Mouse (Mus musculus) midbrain, embryonic 13.5 days (tissue): ENCODE measurements around the gene Ankrd39. TPM values are rescaled to one million over a fixed set of nuclear protein-coding genes. Genes with fewer than 3 reads are reported as not detected.
A peak's percentile ranks its signal among the peaks of the same experiment; 100 is the strongest.

Experiments used
- ATAC-seq: fragments of 200-750 bp; cut with Nextera tagmentation; 2 replicates; pipeline ENCODE4 v1.8.0; 2017; ENCODE audit warnings: mild to moderate bottlenecking, moderate TSS enrichment, moderate library complexity
- H3K27ac ChIP-seq: fragments of 300-500 bp; sonication (generic); 2 replicates; pipeline ENCODE4 v1.5.1; 2015; ENCODE audit warnings: inconsistent platforms, mild to moderate bottlenecking, moderate library complexity
- H3K27me3 ChIP-seq: fragments of 300-500 bp; sonication (generic); 2 replicates; pipeline ENCODE4 v1.6.1; 2015; ENCODE audit warnings: mild to moderate bottlenecking, inconsistent platforms
- H3K36me3 ChIP-seq: fragments of 300-500 bp; sonication (generic); 2 replicates; pipeline ENCODE4 v1.6.1; 2015; ENCODE audit warnings: mild to moderate bottlenecking, inconsistent platforms
- H3K4me1 ChIP-seq: fragments of 300-500 bp; sonication (generic); replicated peaks from 2 replicates; pipeline ENCODE4 v1.6.1; 2015; ENCODE audit warnings: inconsistent platforms
- H3K4me2 ChIP-seq: fragments of 300-500 bp; sonication (generic); replicated peaks from 2 replicates; pipeline ENCODE4 v1.6.1; 2015; ENCODE audit warnings: moderate library complexity, mild to moderate bottlenecking, inconsistent platforms
- H3K4me3 ChIP-seq: fragments of 300-500 bp; sonication (generic); replicated peaks from 2 replicates; pipeline ENCODE4 v1.5.1; 2015; ENCODE audit warnings: mild to moderate bottlenecking, inconsistent platforms
- H3K9ac ChIP-seq: fragments of 300-500 bp; sonication (generic); replicated peaks from 2 replicates; pipeline ENCODE4 v1.6.1; 2015; ENCODE audit warnings: mild to moderate bottlenecking, inconsistent platforms
- H3K9me3 ChIP-seq: fragments of 300-500 bp; sonication (generic); 2 replicates; pipeline ENCODE4 v1.6.1; 2016; ENCODE audit warnings: mild to moderate bottlenecking, inconsistent platforms
- WGBS: fragments of 180-500 bp; shearing (Covaris S2); methylation state at CpG from one replicate; pipeline ENCODE4 v1.1.7; 2015; 5-methylcytosine and 5-hydroxymethylcytosine counted together
- polyA plus RNA-seq: library from polyadenylated mRNA; unstranded; fragments of >200 nt; fragmentation: Nextera tagmentation; extraction: Ambion mirVana; gene quantifications from 2 replicates; pipeline ENCODE4 v1.2.1, GENCODE M21; 2015

Ankrd39 gene
- 22.1 and 22.3 TPM in 2 replicates for polyA plus RNA-seq

DNA sequence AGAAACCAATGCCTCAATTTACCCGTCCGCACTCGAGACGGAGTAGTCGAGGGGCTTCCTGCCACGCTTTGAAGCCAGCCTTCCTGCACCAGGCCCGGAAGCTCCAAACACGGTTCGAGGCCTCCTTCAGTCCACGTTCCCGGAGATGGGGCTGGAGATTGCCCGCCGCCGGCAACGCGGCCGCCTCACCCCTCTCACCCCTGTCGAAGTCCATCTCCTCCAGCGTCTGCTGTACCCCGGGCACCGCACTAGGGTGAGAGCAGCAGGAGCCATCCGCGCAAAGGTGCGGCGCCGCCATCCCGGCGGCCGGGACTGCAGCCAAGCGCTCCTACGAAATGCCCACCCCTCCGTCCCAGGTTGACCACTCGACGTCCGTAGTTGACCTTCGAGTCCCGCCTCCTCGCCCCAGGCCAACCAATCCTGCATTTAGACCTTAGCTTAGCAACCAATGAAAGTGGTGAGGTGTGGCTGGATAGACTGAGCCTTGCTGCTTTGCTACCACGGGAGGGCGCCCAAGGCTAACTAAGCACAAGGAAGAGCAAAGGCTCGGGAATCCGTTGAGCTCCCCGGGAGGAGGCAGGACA is at the start of gene Ankrd39:
TSS of gene Ankrd39 (minus strand) at position 558 of the 584 bp plus-strand sequence.
- WGBS: under 1% methylated on average over 43 of the region's 43 CpGs
- Histone ChIP-seq H3K4me3 (peak within 1 kb of the TSS; percentile 65), H3K9me3 (no peaks in the 10 kb centered on the region), H3K4me1 (peaks cover 50% of the 10 kb centered on the region), H3K27ac (peak within 1 kb of the TSS; percentile 80), H3K27me3 (no peaks in the 10 kb centered on the region), H3K9ac (peak within 1 kb of the TSS; percentile 79), H3K36me3 (peaks cover 44% of the 10 kb centered on the region), H3K4me2 (peak within 1 kb of the TSS; percentile 66)
- peak; percentile 97 for ATAC-seq

DNA sequence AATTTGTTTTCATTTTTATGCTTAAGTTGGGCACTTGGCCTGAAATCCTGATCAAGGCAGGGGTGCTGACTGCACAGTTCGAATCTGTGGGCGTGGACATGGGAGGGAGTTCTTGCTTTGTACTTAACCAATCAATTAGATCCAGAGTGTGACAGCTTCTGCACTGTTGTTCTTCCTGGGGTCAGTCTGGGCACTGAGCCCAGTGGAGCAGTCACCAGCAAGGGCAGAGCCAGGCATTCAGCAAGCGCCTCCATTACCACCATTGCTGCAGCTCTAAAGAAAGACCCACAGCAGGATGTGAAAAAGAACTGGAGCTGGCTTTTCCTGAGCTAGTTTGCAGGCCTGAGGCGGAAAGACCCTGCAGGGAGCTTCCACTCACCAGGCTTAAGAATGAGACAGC is 48.9 kb upstream of the Ankrd39 start:
- Histone ChIP-seq H3K4me1 (peaks cover 12% of the 10 kb centered on the region), H3K9me3 (no peaks in the 10 kb centered on the region), H3K36me3 (no peaks in the 10 kb centered on the region), H3K27me3 (no peaks in the 10 kb centered on the region), H3K4me3 (no peak overlapping the region), H3K4me2 (no peak overlapping the region), H3K27ac (peak overlapping the region; percentile 56), H3K9ac (no peak overlapping the region)
- 18% methylated on average over 4 of the region's 4 CpGs for WGBS
- peak; percentile 86 for ATAC-seq

DNA sequence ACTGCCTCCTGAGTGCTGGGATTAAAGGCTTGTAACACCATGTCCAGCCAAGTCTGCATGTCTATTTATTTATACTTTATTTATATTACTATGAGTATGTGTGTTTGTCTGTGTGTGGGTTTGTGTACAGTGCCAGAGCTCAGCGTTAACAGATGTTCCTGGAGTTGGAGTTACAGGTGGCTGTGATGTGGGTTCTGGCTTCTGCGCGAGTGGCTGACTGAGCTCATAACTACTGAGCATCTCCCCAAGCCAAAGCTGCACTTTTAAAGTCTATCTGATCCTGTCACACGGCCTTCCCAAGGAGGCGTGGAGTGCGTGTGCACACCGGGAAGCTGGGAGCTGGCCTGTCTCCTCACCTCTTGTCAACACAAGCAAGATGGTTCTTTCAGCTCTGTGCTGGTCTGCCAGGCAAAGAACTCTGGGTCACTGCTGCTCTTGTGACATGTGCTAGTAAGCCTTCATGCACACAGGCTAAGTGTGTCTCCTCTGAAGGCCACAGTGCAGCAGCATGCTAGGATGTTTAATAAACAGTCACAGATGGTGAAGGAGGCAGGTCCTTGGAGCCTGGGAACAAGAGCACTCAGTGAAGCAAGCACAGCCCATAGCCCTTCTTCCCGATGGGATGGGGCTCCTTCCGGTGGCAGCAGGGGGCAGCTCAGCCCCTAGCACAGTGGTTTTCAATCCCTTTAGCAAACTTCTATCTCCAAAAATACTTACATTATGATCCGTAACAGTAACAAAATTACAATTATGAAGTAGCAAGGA is 48.1 kb upstream of the Ankrd39 start:
- peaks cover 19% of the 10 kb centered on the region for H3K4me1 ChIP-seq
- H3K27me3 ChIP-seq: no peaks in the 10 kb centered on the region
- H3K9me3 ChIP-seq: no peaks in the 10 kb centered on the region
- no peak overlapping the region for H3K9ac ChIP-seq
- no peak overlapping the region for H3K4me3 ChIP-seq
- no peak overlapping the region for H3K4me2 ChIP-seq
- ATAC-seq: peak; percentile 43; the same call in 1 of the 2 replicates
- H3K36me3 ChIP-seq: no peaks in the 10 kb centered on the region
- WGBS: 61% methylated on average over 10 of the region's 10 CpGs
- H3K27ac ChIP-seq: peak overlapping the region; percentile 51

DNA sequence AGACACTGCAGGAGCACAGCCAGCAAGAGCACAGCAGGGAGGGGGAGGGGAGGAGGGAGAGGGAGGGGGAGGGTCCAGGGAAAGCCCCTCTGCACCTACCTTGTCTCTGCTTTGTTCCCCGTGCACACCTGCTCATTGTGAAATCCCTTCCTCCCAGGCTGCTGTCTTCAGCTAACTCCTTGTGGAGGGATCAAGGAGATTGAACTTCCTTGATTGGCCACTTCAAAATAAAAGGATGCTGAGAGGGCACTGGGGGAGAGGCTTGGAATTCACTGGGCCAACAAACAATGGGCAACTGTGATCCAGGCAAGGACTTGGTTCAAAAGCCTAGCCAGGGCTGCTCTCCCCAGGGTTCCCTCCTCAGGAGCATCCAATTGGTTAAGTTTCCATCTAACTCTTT is 45.9 kb upstream of the Ankrd39 start:
- Histone ChIP-seq H3K9ac (no peak overlapping the region), H3K4me1 (peaks cover 30% of the 10 kb centered on the region), H3K4me2 (no peak overlapping the region), H3K4me3 (no peak overlapping the region), H3K27me3 (no peaks in the 10 kb centered on the region), H3K9me3 (no peaks in the 10 kb centered on the region), H3K27ac (no peak overlapping the region), H3K36me3 (no peaks in the 10 kb centered on the region)
- WGBS: 11% methylated on average over 1 of the region's 1 CpGs
- ATAC-seq: no peak

DNA sequence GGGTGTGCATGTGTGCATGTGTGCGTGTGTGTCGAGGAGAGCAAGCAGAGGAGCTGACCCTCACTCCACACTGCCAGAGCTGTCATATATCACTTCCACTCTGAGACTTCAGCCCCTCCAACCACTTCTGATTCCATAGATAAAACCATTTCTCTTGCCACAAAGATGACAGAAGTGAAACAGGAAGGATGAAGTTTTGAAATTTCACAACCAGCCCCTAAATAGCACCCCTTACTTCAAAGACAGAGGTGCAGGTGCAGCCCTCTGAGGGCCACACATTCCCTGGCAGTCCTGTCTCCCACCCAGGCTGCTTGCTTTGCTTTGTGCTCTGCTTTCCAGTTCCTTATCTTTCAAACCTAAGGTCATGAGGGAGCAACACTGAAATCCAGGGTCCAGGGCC is 44.2 kb upstream of the Ankrd39 start:
- no peaks in the 10 kb centered on the region for H3K9me3 ChIP-seq
- H3K27ac ChIP-seq: no peak overlapping the region
- no peak overlapping the region for H3K4me2 ChIP-seq
- no peaks in the 10 kb centered on the region for H3K27me3 ChIP-seq
- peaks cover 34% of the 10 kb centered on the region for H3K4me1 ChIP-seq
- ATAC-seq: no peak
- no peak overlapping the region for H3K4me3 ChIP-seq
- H3K36me3 ChIP-seq: no peaks in the 10 kb centered on the region
- 100% methylated on average over 2 of the region's 2 CpGs for WGBS
- H3K9ac ChIP-seq: no peak overlapping the region

DNA sequence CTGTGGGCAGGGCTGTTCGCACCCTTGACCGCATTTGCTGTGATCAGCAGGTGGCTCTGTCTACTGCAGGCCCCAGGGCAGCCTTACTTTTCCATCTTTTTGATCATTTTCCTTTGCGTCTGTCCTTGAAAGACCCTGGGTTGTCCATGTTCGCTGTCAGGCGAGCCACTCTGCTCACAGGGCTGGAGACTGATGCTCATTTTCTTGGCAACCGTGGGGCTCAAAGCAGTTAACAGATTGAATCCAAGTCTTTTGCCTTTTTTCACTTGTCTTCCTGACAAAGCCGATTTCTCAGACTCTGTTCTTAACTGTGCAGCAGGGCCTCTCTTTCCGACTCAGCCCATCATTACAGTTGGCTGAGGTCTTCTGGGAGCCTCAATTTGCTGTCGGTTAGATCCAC is 43.4 kb upstream of the Ankrd39 start:
- H3K36me3 ChIP-seq: no peaks in the 10 kb centered on the region
- no peak overlapping the region for H3K4me3 ChIP-seq
- 52% methylated on average over 9 of the region's 9 CpGs for WGBS
- no peaks in the 10 kb centered on the region for H3K27me3 ChIP-seq
- no peak overlapping the region for H3K4me2 ChIP-seq
- H3K4me1 ChIP-seq: peaks cover 27% of the 10 kb centered on the region; the same call in 1 of the 2 replicates
- no peak overlapping the region for H3K27ac ChIP-seq
- no peak for ATAC-seq
- no peaks in the 10 kb centered on the region for H3K9me3 ChIP-seq
- H3K9ac ChIP-seq: no peak overlapping the region

DNA sequence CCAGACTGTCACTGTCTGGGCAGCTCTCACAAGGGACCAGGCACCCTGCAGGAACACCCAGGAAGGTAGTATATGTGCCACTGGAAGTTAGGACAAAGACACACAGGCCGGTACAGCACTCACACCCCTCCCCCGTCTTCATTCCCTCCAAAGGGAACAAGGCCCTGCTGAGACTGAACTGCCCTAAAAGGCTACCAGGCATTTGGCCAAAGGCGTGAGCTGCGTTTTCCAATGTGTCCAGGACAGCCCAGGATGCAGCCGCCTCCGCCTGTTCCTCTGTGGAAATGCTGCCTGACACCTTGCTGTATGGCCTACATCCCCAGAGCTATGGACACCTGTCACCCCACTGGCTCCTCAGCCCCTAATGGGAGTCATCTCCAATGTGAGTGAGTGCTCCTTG is 42.2 kb upstream of the Ankrd39 start:
- ATAC-seq: no peak
- 51% methylated on average over 6 of the region's 6 CpGs for WGBS
- no peak overlapping the region for H3K9ac ChIP-seq

DNA sequence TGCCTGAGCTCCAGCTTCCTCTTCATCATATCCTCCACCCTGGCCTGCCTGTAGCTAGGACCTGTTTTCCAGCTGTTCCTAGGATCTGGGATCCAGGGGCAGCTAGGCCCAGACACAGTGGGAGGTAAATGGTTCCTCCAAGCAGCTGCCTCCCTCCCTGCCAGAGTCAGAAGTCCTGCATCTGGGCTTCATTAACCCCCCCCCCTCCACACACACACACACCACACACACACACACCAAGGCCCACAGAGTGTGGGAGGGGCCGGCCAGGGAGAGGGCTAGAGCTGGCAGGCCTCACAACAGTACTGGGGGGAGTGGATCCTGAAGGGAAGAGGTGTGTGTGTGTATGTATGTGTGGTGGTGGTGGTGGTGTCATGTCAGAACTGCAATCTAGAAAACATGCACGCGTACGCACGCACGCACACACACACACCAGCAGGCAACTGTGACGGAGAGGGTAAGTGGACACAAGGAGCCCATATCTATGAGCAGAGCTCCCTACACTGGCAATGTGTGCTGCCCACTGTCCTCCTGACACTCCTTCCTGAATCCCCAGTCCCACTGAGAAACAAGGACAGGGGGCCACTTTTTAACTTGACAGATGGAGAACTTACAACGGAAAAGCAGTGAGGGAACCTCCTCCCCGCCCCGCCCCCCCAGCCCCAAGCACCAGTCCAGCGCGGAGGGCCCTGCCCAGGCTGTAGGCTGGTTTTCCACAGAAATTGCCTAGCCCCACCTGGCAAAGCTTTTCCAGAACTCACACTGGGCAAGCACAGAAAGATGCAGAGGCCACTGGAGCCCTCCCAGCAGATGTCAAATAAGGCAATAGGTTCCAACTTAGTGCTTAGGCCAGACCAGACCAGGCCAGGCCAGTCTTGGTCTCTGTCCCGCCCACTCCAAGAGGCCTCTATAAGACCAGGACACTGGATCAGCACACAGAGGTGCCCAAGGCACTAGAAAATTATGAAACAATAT is 41.5 kb upstream of the Ankrd39 start:
- H3K4me1 ChIP-seq: peaks cover 21% of the 10 kb centered on the region; the same call in 1 of the 2 replicates
- no peak overlapping the region for H3K4me3 ChIP-seq
- no peaks in the 10 kb centered on the region for H3K9me3 ChIP-seq
- no peak overlapping the region for H3K4me2 ChIP-seq
- WGBS: 74% methylated on average over 13 of the region's 13 CpGs
- no peaks in the 10 kb centered on the region for H3K36me3 ChIP-seq
- peak; percentile 43; the same call in 1 of the 2 replicates for ATAC-seq
- no peak overlapping the region for H3K27ac ChIP-seq
- H3K27me3 ChIP-seq: no peaks in the 10 kb centered on the region
- H3K9ac ChIP-seq: no peak overlapping the region

More for the DNA sequence above, 42.2 kb upstream of the Ankrd39 start:
- H3K27me3 ChIP-seq: no peaks in the 10 kb centered on the region
- no peak overlapping the region for H3K4me2 ChIP-seq
- H3K4me1 ChIP-seq: peaks cover 21% of the 10 kb centered on the region; the same call in 1 of the 2 replicates
- H3K9me3 ChIP-seq: no peaks in the 10 kb centered on the region
- H3K4me3 ChIP-seq: no peak overlapping the region
- H3K27ac ChIP-seq: no peak overlapping the region
- no peaks in the 10 kb centered on the region for H3K36me3 ChIP-seq

DNA sequence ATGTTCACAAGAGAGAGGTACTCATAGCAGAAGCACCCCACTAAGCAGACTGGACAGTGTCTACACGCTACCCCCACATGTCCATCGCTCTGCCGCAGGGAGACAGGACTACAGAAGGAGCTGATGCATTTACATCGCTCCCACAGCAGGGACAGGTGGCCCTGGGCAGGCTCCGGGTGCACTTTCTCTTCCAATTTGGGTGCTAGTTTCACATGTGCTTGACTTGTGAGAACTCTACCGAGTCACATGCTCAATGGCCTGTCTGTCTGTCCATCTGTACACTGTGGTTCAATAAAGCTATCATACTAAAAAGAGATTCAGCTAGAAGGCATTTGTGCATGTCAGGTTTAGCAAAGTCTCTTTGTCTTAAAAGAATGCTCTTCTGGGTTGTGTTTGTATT is 40.6 kb upstream of the Ankrd39 start:
- no peak overlapping the region for H3K4me2 ChIP-seq
- no peak for ATAC-seq
- peaks cover 21% of the 10 kb centered on the region; the same call in 1 of the 2 replicates for H3K4me1 ChIP-seq
- no peak overlapping the region for H3K4me3 ChIP-seq
- H3K27ac ChIP-seq: no peak overlapping the region
- H3K9me3 ChIP-seq: no peaks in the 10 kb centered on the region
- peaks cover 9% of the 10 kb centered on the region for H3K27me3 ChIP-seq
- 92% methylated on average over 6 of the region's 6 CpGs for WGBS
- H3K36me3 ChIP-seq: no peaks in the 10 kb centered on the region
- H3K9ac ChIP-seq: no peak overlapping the region

DNA sequence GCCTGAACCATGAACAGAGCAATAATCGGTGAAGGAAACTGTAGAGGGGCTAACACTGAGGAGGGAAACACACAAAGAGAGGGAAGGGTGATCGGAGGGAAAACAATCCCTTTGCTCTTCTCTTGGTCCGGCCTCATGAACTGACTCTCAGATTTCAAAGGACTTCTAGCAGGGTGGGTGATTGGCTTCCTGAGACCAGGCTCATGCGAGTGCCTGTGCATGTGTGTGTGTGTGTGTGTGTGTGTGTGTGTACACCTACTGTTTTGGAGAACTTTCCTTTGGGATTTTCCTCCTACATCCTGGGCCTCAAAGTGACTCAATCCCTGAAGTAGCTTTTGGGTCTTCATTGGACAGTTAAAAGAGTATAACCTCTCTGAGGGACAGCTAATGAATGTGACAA is 39.0 kb upstream of the Ankrd39 start:
- ATAC-seq: no peak
- 46% methylated on average over 4 of the region's 4 CpGs for WGBS
- Histone ChIP-seq H3K4me3 (no peak overlapping the region), H3K36me3 (no peaks in the 10 kb centered on the region), H3K27ac (no peak overlapping the region), H3K4me2 (no peak overlapping the region), H3K9me3 (no peaks in the 10 kb centered on the region), H3K4me1 (peaks cover 23% of the 10 kb centered on the region), H3K27me3 (peaks cover 12% of the 10 kb centered on the region), H3K9ac (no peak overlapping the region)

DNA sequence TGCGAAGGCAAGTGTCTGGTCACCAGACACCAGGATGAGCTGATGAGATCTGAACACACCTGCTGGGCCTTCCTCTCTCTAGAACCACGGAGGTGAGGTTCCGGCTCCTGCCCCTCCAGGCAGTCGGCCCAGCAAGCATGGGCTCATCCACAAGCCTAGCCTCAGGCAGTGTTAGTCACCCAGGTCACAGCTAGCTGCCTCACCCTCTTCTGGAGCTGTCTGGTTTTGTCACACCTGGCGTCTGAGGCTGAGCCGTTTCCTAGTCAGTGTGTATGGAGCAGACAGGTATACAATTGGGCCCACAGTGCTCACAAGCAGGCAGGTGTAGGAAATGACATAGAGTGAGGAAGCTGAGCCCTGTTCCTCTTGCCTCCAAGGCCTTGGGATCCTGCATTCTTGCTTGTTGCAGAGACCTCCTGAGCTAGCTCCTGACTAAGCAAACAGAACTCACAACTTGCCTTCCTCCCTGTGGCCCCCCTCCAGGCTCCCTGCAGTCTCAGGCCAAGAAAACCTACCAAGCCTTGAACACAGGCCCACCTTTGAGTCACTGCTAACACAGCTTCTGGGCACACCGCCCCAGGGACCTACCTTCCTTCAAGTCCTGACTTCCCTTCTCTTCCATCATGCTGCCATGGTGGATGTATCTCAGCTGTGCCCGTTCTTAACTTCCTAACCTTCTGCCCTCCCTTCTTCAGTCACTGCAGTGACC is 36.3 kb upstream of the Ankrd39 start:
- Histone ChIP-seq H3K27me3 (peaks cover 12% of the 10 kb centered on the region), H3K9ac (no peak overlapping the region), H3K4me1 (peaks cover 30% of the 10 kb centered on the region), H3K27ac (no peak overlapping the region), H3K4me2 (no peak overlapping the region), H3K36me3 (no peaks in the 10 kb centered on the region), H3K9me3 (no peaks in the 10 kb centered on the region), H3K4me3 (no peak overlapping the region)
- no peak for ATAC-seq
- WGBS: 85% methylated on average over 8 of the region's 8 CpGs
